Mouse (Mus musculus) ovary, adult 18-20 months (tissue): ENCODE measurements at regions not wholly inside any gene's neighbourhood (a gene's known extent, or its start where the extent isn't known, plus 50 kb on each side); places are given as distances from the start of the nearest gene placed in this dataset.

Experiments
- DNase-seq: peaks from one replicate; pipeline ENCODE4 v3.0.0; 2022; ENCODE audit warnings: low spot score, mixed read lengths

DNA sequence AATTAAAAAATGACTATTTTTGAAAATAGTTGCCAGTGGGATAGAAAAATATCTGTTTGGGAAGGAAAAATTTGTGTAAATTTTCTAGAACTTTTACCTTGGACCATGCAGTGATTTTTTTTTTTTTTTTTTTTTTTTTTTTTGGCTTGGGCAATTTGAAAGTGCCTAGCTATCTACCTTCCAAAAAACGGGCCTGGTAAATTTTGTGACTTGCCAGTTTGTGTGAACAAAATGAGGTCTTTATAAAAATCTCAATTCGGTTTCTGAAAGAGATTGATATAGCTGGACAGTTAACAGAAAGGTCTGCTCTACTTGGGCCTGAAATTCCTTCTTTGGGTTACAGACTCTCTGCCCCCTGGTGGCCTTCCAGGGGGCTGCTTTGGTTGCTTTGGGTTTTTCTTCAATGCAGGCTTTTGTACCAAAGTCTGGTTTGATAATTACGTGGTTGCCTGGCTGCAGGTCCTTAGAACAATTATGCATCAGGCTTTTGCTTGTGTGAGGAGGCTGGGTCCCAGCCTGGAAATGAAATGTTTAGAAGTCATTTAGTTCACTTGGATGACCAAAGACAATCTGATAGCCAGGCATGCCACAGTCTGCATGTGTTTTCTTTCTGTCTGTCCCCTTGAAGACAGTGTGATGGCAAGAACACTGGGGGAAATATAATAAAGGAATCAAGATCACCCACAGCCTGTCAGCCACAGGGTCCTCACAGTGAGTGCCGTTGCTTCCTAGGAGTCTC lies 75.6 kb upstream of the Jazf1 start:
- no peak for DNase-seq

DNA sequence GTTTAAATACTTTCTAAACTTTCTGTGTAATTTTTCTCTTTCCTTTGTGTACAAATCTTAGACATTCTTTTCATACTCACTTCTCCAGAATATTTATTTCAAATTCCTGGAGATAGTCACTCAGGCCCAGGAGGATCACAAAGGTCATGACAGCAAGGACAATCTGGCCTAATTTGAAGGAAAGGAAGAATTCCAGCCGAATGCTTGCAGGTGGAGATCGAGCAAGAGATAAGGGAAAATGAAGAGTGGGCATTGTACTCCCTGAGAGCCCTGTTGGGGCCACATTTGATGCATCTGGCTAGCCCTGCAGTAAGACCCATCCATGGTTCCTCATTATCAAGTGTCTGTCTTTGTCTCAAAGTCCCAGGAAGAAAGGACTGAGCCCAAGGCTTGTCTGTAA lies 66.0 kb upstream of the Jazf1 start:
- DNase-seq: no peak

DNA sequence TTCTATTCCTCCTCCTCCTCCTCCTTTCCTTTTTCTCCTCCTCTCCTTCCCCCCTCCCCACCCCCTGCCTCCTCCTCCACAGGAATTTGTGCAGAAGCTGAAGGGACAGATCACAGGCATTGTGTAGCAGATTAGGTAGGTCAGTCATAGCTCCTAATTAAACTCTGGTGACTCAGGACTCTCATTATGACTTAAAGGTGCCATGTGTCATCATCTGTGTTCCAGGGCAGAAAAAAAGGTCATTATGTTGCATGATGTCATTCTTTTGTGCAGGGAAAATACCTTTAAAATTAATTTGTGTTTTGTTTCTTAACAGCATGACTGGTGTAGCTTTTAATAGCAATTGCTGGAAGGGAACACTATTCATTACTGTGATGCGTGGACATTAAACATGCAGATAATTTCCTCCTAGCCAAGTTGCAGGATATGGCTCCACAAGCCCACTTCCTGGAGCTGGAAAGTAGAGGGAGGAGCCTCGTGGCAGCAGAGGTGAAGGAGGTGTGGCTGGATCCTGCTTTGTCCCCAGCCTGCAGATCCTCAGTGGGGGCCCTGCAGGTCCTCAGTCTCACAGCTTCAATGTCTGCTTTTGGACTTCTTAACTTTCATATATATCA lies 62.4 kb upstream of the Jazf1 start:
- DNase-seq: no peak

DNA sequence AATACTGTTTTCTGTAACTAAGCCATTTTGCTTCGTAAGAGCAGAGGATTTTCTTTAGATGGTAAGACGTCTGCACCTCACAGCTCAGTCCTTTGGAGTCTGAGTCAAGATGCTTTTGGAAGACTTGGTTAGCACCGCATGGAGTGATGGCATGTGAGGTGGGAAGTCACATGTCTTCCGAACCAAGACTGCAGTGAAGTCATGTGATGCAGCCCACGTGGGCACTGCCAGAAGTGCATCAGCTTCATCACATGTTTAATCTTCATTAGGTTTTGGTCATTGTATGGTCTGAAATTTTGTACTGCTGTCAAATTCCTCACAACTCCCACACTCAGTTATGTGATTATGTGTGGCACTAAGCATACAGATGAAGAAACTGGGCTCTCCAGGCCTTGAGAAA lies 58.3 kb upstream of the Jazf1 start:
- no peak for DNase-seq

DNA sequence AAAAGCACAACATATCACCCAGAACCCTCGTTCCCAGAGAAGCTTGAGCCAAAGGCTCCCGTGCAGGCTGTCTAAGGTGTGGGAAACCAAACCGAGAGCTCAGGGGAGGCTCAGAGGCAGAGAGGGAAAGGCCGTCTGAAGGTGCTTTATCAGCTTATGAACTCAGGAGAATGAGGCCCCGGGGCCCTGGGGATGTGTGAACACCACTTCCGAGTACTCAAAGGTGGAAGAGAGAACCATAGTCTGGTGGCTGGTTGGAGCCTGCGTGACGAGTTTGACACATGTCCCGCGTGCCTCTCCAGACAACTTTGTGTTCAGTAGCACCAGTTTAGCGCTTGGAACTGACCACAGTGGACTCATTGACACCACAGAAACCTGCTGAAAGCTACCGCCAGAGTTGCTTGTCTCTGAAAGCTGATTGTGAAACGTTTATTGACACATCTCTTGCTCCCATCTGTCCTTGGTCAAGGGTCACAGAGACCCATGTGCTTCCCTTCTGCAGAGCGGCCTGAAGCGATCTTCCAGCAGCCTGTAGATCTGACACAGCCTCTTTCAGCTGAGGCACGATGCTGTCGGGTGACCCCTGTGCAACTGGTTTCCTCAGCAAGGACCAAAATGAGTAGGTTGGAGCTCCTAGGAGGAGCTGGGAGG lies 56.5 kb upstream of the Jazf1 start:
- DNase-seq: no peak

DNA sequence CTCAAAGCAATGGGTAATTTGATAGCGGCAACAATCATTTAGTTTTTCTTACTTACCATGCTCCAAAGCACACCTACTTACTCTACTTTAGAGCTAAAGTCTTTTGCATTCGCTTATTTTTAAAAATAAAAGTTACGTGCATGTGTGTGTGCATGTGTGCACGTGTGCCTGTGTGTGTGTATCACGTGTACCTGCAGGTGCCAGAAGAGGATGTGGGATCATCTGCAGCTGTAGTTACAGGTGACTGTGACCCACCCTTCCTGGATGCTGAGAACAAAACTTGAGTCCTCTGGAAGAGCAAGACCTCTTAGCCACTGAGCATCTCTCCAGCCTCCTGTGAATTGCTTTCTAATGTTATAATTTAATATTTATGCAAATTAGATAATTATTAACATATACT lies 52.0 kb upstream of the Jazf1 start:
- no peak for DNase-seq
